In genomic region chr7:137312933-137313182, GRCm38 (mm10) we compare ENCODE assay signal across 9 mouse cellular contexts. TPM values are rescaled to one million over a fixed set of nuclear protein-coding genes. Genes with fewer than 3 reads are reported as not detected.
A peak's percentile ranks its signal among the peaks of the same experiment; 100 is the strongest.
DNase-seq lines count a peak whose midpoint lies in the region; ATAC-seq and TF ChIP-seq lines count a peak whose summit lies in the region.
"Had no signal": no experiment of that assay in that cellular context is flagged by ENCODE, and none has a peak within 500 bp of the region (broad histone marks: within the 10 kb centered on the region; RNA-seq: fewer than 3 reads in every experiment).

No protein-coding gene starts in this region.

- 6% methylated on average over 10 of the region's 10 CpGs for WGBS in liver, adult 2 months
- WGBS in embryonic facial prominence, embryonic 14.5 days, result under 1% methylated on average over 10 of the region's 10 CpGs
- WGBS in intestine, embryonic 14.5 days, result under 1% methylated on average over 10 of the region's 10 CpGs

- H3K4me1 ChIP-seq in liver, adult 2 months (ENCODE audit: control insufficient read depth, insufficient read depth, low read length), result peaks cover 7% of the 10 kb centered on the region
- peaks cover 10% of the 10 kb centered on the region for H3K4me1 ChIP-seq in embryonic facial prominence, embryonic 14.5 days (ENCODE audit: control insufficient read depth, insufficient read depth, low read length)
- peaks cover 17% of the 10 kb centered on the region for H3K4me1 ChIP-seq in intestine, embryonic 14.5 days (replicated peaks; ENCODE audit: control insufficient read depth, insufficient read depth, low read length)

- H3K79me2 ChIP-seq in liver, adult 2 months (ENCODE audit: control insufficient read depth, insufficient read depth, low read length), result no peaks in the 10 kb centered on the region

- H3K36me3 ChIP-seq in liver, adult 2 months (ENCODE audit: control insufficient read depth, insufficient read depth, low read length), result no peaks in the 10 kb centered on the region
- H3K36me3 ChIP-seq in embryonic facial prominence, embryonic 14.5 days (ENCODE audit: control insufficient read depth, insufficient read depth, low read length), result no peaks in the 10 kb centered on the region
- no peaks in the 10 kb centered on the region for H3K36me3 ChIP-seq in intestine, embryonic 14.5 days (ENCODE audit: control insufficient read depth, insufficient read depth, low read length)

- TF ChIP-seq CTCF in liver, adult 2 months (IDR thresholded peaks at IDR 0.05; ENCODE audit: low read depth, low read length), result no peak

- no peaks in the 10 kb centered on the region for H3K9me3 ChIP-seq in embryonic facial prominence, embryonic 14.5 days (ENCODE audit: control insufficient read depth, low read length)
- H3K9me3 ChIP-seq in intestine, embryonic 14.5 days (ENCODE audit: control insufficient read depth, low read length), result no peaks in the 10 kb centered on the region

- H3K4me2 ChIP-seq in embryonic facial prominence, embryonic 14.5 days (ENCODE audit: low read depth, low read length), result peak overlapping the region; percentile 84
- H3K4me2 ChIP-seq in intestine, embryonic 14.5 days (ENCODE audit: low read length), result peak overlapping the region; percentile 94

- peak; percentile 19 for DNase-seq in liver, adult 2 months (ENCODE audit: extremely low read depth, low read depth, low spot score)
- DNase-seq in liver, result no peak
- no peak for DNase-seq in embryonic facial prominence, embryonic 14.5 days (ENCODE audit: low spot score)
- DNase-seq in intestine, embryonic 14.5 days (ENCODE audit: low spot score), result no peak
- peak; percentile 4 for DNase-seq in naive thymus-derived CD4-positive, alpha-beta T cell, adult 2 months (ENCODE audit: low read depth)
- DNase-seq in cerebellum, adult 18-20 months, result no peak
- no peak for DNase-seq in spleen, adult 12 weeks (ENCODE audit: low spot score)
- DNase-seq: kidney, postnatal 14 days had no signal

- no peak overlapping the region for H3K27ac ChIP-seq in liver, adult 2 months (replicated peaks; ENCODE audit: insufficient read depth, low read depth, low read length)
- H3K27ac ChIP-seq in embryonic facial prominence, embryonic 14.5 days (replicated peaks; ENCODE audit: low read depth, low read length), result peak overlapping the region; percentile 87
- H3K27ac ChIP-seq in intestine, embryonic 14.5 days (ENCODE audit: low read depth), result no peak overlapping the region

- no peak for TF ChIP-seq POLR2A in liver, adult 2 months (IDR thresholded peaks at IDR 0.05; ENCODE audit: extremely low read depth, insufficient read depth, low read length)

- peak overlapping the region; percentile 41; the same call in 1 of the 2 replicates for H3K4me3 ChIP-seq in liver, adult 2 months (ENCODE audit: insufficient read depth, low read depth, low read length)
- peak overlapping the region; percentile 77 for H3K4me3 ChIP-seq in embryonic facial prominence, embryonic 14.5 days (ENCODE audit: low read depth, low read length)
- peak overlapping the region; percentile 53 for H3K4me3 ChIP-seq in intestine, embryonic 14.5 days (ENCODE audit: low read depth, low read length)

- ATAC-seq in embryonic facial prominence, embryonic 14.5 days (ENCODE audit: low read depth), result no peak
- no peak for ATAC-seq in intestine, embryonic 14.5 days (replicated peaks; ENCODE audit: low FRiP score, low TSS enrichment, low read depth)
- ATAC-seq in erythroblast, adult 5-6 weeks (replicated peaks; ENCODE audit: low FRiP score, poor library complexity, severe bottlenecking), result no peak

- H3K9ac ChIP-seq in liver, adult 2 months (ENCODE audit: low read depth, low read length), result peak overlapping the region; percentile 55
- peak overlapping the region; percentile 91 for H3K9ac ChIP-seq in embryonic facial prominence, embryonic 14.5 days (ENCODE audit: low read depth, low read length)
- peak overlapping the region; percentile 40 for H3K9ac ChIP-seq in intestine, embryonic 14.5 days (ENCODE audit: low read length)

- H3K27me3 ChIP-seq in liver, adult 2 months (ENCODE audit: control insufficient read depth, insufficient read depth, low read length), result peaks cover 60% of the 10 kb centered on the region
- peaks cover 62% of the 10 kb centered on the region for H3K27me3 ChIP-seq in embryonic facial prominence, embryonic 14.5 days (replicated peaks; ENCODE audit: control insufficient read depth, insufficient read depth, low read length)
- H3K27me3 ChIP-seq in intestine, embryonic 14.5 days (replicated peaks; ENCODE audit: control insufficient read depth, insufficient read depth, low read length), result peaks cover 100% of the 10 kb centered on the region

RNA-seq across cellular contexts. Expression of gene Ebf3, which starts 1.4 kb away (rescaled TPM):
- total RNA-seq in liver, adult 2 months (2014; rRNA removed), result 0.09 and 0.13 TPM in 2 replicates
- polyA plus RNA-seq in liver, adult 2 months (2012; rRNA removed), result 0.05 TPM in 1 of 2 replicates, not detected in the other
- 7.4 and 9.1 TPM in 2 replicates for polyA plus RNA-seq in embryonic facial prominence, embryonic 14.5 days (2014; fragmentation: Nextera tagmentation; extraction: Ambion mirVana)
- polyA plus RNA-seq in intestine, embryonic 14.5 days (2014; fragmentation: Nextera tagmentation; extraction: Ambion mirVana), result 1.1 and 1.4 TPM in 2 replicates
- total RNA-seq in erythroblast, adult 5-6 weeks (2015; ENCODE audit: low replicate concordance), result 0.84 TPM in 1 of 2 replicates, not detected in the other
- 0.17 TPM in 1 of 2 replicates, not detected in the other for total RNA-seq in erythroblast, adult 5-6 weeks (2017; ENCODE audit: low replicate concordance)

Comparison
In these comparisons a context has a peak if more than half of its experiments do, and no peak if none do; other contexts are left out.
1. DNase-seq: peak in liver, adult 2 months (single experiment) and naive thymus-derived CD4-positive, alpha-beta T cell, adult 2 months (single experiment); none in liver (single experiment), embryonic facial prominence, embryonic 14.5 days (single experiment), intestine, embryonic 14.5 days (single experiment), cerebellum, adult 18-20 months (0 of 2) and spleen, adult 12 weeks (single experiment).
2. H3K9ac ChIP-seq: peak in every context shown above with its lines; median percentile 91 in embryonic facial prominence, embryonic 14.5 days; 55 in liver, adult 2 months; 40 in intestine, embryonic 14.5 days.
3. Peak in every context shown above with its lines, with median percentiles within 50 percentile points of each other: H3K4me3 ChIP-seq.